Mouse (Mus musculus) ES-Bruce4 (cell line): ENCODE results near the gene Coa5.

ENCODE experiments used
- CTCF ChIP-seq: IDR thresholded peaks from one replicate; pipeline ENCODE4 v1.8.1; 2011; ENCODE audit warnings: low read depth, low read length
- EP300 ChIP-seq: IDR thresholded peaks from 2 replicates; pipeline ENCODE4 v1.6.1; 2011; ENCODE audit warnings: low read depth, low read length; ENCODE audit not compliant: insufficient read depth

GRCm38 (mm10) chr1:37376177-37376576, 53.7 kb downstream of the Coa5 start:
- TF ChIP-seq CTCF, result no peak
- no peak for TF ChIP-seq EP300
